Mouse (Mus musculus) liver, embryonic 16.5 days (tissue): ENCODE results near the gene Specc1. TPM values are rescaled to one million over a fixed set of nuclear protein-coding genes. Genes with fewer than 3 reads are reported as not detected.
A peak's percentile ranks its signal among the peaks of the same experiment; 100 is the strongest.

Experiments
- ATAC-seq: fragments of 200-750 bp; cut with Nextera tagmentation; 2 replicates; pipeline ENCODE4 v1.8.0; 2017; ENCODE audit warnings: low read depth, mild to moderate bottlenecking, moderate number of reproducible peaks, moderate library complexity
- H3K27ac ChIP-seq: fragments of 300-500 bp; sonication (generic); 2 replicates; pipeline ENCODE4 v1.5.1; 2014; ENCODE audit warnings: mild to moderate bottlenecking, low read length
- H3K27me3 ChIP-seq: fragments of 300-500 bp; sonication (generic); 2 replicates; pipeline ENCODE4 v1.6.1; 2014; ENCODE audit warnings: low read depth, low read length, mixed read lengths; ENCODE audit not compliant: control insufficient read depth, insufficient read depth
- H3K36me3 ChIP-seq: fragments of 300-500 bp; sonication (generic); 2 replicates; pipeline ENCODE4 v1.6.1; 2014; ENCODE audit warnings: mild to moderate bottlenecking; ENCODE audit not compliant: control insufficient read depth, insufficient read depth
- H3K4me1 ChIP-seq: fragments of 300-500 bp; sonication (generic); 2 replicates; pipeline ENCODE4 v1.6.1; 2014; ENCODE audit warnings: low read depth, low read length, mixed read lengths; ENCODE audit not compliant: control insufficient read depth
- H3K4me2 ChIP-seq: fragments of 300-500 bp; sonication (generic); 2 replicates; pipeline ENCODE4 v1.6.1; 2014; ENCODE audit warnings: low read depth, low read length, mixed read lengths
- H3K4me3 ChIP-seq: fragments of 300-500 bp; sonication (generic); 2 replicates; pipeline ENCODE4 v1.5.1; 2014; ENCODE audit warnings: low read depth, mild to moderate bottlenecking, low read length
- H3K9ac ChIP-seq: fragments of 300-500 bp; sonication (generic); 2 replicates; pipeline ENCODE4 v1.6.1; 2014; ENCODE audit warnings: low read depth, low read length
- H3K9me3 ChIP-seq: fragments of 300-500 bp; sonication (generic); replicated peaks from 2 replicates; pipeline ENCODE4 v1.6.1; 2016; ENCODE audit warnings: low read length; ENCODE audit not compliant: control insufficient read depth
- WGBS: fragments of 180-500 bp; shearing (Covaris S2); extraction: QIAGEN DNeasy Blood & Tissue Kit; methylation state at CpG from one replicate; pipeline ENCODE4 v1.1.7; 2014; ENCODE audit not compliant: insufficient replicate concordance; 5-methylcytosine and 5-hydroxymethylcytosine counted together
- polyA plus RNA-seq: library from polyadenylated mRNA; unstranded; fragments of >200 nt; fragmentation: Nextera tagmentation; extraction: Ambion mirVana; gene quantifications from 2 replicates; pipeline ENCODE4 v1.2.1, GENCODE M21; 2015

Specc1 gene
- polyA plus RNA-seq, 1 experiment from 2014 or later = 58.6 TPM

DNA sequence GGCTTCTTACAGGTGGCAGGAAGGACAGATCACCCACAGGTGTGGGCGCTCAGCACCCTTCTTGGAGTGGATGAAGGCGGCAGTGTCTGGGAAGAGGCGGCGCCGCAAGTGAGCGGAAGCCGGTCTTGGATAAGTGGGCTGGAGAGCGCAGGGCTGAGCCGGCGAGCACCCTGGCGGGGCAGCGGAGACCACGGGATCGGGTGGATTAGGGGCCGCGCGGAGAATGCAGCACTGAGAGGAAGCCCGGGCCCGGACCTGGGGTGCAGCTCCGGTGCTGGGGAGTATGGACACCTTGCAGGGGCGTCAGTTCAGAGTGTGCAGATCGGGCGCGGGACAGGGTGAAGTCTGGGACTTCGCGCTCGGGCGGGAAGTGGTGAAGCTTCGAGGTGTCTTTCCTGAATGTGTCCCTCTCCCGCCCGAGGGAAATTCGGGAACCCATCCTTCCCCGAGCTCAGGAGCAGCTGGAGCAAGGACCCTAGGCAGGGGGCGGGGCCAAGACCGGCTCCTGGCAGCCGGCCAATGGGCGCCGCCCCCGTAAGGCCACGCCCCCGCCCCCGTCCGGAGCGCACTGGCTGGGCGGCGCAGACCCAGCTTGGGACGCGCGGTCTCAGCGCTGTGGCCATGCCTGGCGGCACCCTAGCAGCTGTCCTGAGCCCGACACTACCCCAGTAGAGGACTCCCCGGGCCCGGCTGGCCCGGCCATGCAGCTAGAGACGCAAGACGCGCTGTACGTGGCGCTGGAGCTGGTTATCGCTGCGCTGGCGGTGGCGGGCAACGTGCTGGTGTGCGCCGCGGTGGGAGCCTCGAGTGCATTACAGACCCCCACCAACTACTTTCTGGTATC, 292.1 kb downstream of the Specc1 start, which contains the start of gene Adora2b:
Adora2b (plus strand) TSS at position 584 of the 844 bp plus-strand sequence.
- no peak within 1 kb of the TSS for H3K9ac ChIP-seq
- peak within 1 kb of the TSS; percentile 61 for H3K4me3 ChIP-seq
- peak within 1 kb of the TSS; percentile 91 for H3K4me2 ChIP-seq
- no peaks in the 10 kb centered on the region for H3K9me3 ChIP-seq
- peak; percentile 79 for ATAC-seq
- no peak within 1 kb of the TSS for H3K27ac ChIP-seq
- peaks cover 7% of the 10 kb centered on the region for H3K4me1 ChIP-seq
- H3K27me3 ChIP-seq = peaks cover 45% of the 10 kb centered on the region
- WGBS = under 1% methylated on average over 69 of the region's 69 CpGs
- H3K36me3 ChIP-seq = no peaks in the 10 kb centered on the region

DNA sequence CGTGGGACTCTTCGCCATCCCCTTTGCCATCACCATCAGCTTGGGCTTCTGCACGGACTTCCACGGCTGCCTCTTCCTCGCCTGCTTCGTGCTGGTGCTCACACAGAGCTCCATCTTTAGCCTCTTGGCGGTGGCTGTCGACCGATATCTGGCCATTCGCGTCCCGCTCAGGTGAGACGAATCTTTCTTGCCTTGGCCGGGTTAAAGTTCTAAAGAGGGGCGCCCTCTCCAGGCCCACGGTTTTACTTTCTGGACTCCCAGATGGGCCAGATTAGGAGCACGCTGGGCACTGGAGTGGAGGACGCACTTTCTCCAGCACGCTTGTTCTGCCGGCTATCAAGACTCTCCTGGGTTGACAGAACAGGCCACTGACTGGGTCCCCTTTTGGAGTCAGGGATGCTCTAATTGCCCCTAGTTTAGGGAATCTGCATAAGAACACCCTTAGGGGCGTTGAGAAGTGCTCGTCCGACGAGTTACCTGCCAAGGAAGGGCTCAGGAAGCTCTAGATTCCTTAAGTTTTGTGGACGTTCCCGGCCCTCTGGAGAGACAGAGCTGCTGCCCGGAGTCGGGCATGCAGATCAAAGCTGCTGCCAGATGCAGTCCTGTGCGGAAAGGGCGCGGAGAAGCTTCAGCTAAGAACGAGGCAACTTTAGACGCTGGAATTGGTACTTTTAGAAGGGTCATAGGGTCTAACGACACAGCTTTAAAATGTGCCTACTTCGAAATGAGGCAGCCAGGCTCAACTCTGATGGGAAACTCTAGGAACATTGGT, 292.9 kb downstream of the Specc1 start:
- H3K4me3 ChIP-seq = peak overlapping the region; percentile 61
- no peaks in the 10 kb centered on the region for H3K9me3 ChIP-seq
- 6% methylated on average over 35 of the region's 35 CpGs for WGBS
- peaks cover 45% of the 10 kb centered on the region for H3K27me3 ChIP-seq
- H3K36me3 ChIP-seq = no peaks in the 10 kb centered on the region
- H3K9ac ChIP-seq = no peak overlapping the region
- H3K27ac ChIP-seq = no peak overlapping the region
- ATAC-seq = no peak
- H3K4me2 ChIP-seq = peak overlapping the region; percentile 91
- H3K4me1 ChIP-seq = peaks cover 7% of the 10 kb centered on the region

DNA sequence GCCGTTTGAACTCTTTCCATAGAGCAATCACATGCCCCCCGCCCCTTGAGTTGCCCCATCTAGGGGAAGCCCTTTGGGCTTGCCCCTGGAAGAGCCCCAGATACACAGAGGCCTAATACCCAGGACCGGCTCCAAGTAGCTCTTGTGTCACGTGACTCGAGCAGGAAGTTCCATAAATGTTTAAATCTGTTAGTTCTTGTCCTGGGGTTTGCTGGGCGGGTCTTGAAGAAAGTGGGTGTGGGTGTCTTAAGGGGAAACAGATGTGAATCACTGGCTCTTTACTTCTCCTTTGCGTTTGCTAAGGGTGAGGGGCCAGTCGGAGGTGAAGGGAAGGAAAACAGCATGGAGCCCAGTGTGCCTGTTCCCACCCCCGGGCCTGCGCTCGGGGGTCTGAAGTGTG, 294.5 kb downstream of the Specc1 start:
- H3K4me2 ChIP-seq = no peak overlapping the region
- ATAC-seq = no peak
- H3K4me3 ChIP-seq = no peak overlapping the region
- no peak overlapping the region for H3K27ac ChIP-seq
- H3K9ac ChIP-seq = no peak overlapping the region
- peaks cover 45% of the 10 kb centered on the region for H3K27me3 ChIP-seq
- WGBS = 22% methylated on average over 11 of the region's 11 CpGs
- H3K9me3 ChIP-seq = no peaks in the 10 kb centered on the region
- peaks cover 7% of the 10 kb centered on the region for H3K4me1 ChIP-seq
- no peaks in the 10 kb centered on the region for H3K36me3 ChIP-seq

DNA sequence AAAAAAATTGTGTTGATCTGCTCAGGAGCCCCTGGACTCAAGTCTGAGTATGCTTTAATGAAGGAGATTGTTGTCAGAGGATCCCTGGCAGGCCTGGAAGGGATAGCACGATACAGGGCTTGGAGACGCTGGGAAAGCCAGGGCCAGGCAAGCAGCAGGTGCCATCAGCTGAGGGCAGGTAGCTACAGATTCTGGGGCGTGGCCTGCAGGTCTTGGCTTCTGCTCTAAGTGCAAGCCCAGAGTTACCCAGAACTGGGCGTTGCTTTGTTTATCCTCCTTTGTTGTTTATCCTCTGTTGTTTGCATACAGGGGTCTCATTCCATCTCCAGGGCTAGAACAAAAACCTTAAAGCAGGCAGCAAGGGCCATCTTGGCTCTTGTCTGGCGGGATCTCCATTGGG, 296.8 kb downstream of the Specc1 start:
- Histone ChIP-seq H3K36me3 (no peaks in the 10 kb centered on the region), H3K27ac (no peak overlapping the region), H3K27me3 (peaks cover 34% of the 10 kb centered on the region), H3K4me3 (no peak overlapping the region), H3K9ac (no peak overlapping the region), H3K4me2 (no peak overlapping the region), H3K9me3 (no peaks in the 10 kb centered on the region), H3K4me1 (peaks cover 4% of the 10 kb centered on the region)
- no peak for ATAC-seq
- WGBS = 62% methylated on average over 5 of the region's 5 CpGs

DNA sequence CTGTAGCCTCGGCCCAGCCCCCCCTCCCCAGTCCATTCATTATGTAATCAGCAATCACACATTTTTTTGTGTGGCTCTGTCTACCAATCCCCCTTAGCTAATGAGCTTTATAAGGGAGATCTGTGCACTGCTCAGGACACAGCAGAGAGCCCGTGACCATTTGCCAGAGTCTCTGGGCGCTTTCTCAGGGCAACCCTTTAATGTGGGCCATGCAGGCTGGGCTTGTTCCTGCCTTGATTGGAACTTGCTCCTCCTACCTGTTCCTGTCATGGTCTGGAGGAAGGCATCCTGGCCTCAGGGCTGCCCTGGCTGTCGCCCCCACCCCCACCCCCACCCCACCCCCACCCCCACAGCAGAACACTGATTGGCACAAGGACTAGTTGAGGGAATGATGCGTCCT, 302.7 kb downstream of the Specc1 start:
- no peak for ATAC-seq
- no peak overlapping the region for H3K4me3 ChIP-seq
- no peaks in the 10 kb centered on the region for H3K27me3 ChIP-seq
- no peaks in the 10 kb centered on the region for H3K36me3 ChIP-seq
- no peak overlapping the region for H3K4me2 ChIP-seq
- no peak overlapping the region for H3K27ac ChIP-seq
- no peaks in the 10 kb centered on the region for H3K4me1 ChIP-seq
- no peak overlapping the region for H3K9ac ChIP-seq
- H3K9me3 ChIP-seq = no peaks in the 10 kb centered on the region
- 38% methylated on average over 5 of the region's 5 CpGs for WGBS

DNA sequence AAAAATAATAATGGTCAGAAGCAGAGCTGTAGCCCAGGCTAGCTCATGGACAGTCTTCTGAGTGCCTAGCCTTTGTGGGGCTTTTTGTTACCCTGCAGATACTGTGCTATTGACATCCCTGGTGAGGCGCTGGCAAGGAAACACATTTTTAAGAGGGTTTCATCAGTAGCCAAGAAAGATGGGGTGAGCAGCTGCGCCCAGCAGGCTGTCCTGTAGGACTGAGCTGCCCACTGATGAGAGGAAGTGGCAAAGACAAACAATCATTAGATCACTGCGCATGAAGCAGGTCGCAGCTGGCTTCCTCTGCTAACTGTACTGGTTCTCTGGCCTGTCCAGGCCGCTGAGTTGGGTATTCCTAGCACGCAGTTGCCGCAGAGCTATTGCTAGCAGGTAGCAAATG, 307.0 kb downstream of the Specc1 start:
- Histone ChIP-seq H3K9ac (no peak overlapping the region), H3K4me2 (no peak overlapping the region), H3K36me3 (no peaks in the 10 kb centered on the region), H3K27ac (no peak overlapping the region), H3K27me3 (no peaks in the 10 kb centered on the region), H3K4me1 (no peaks in the 10 kb centered on the region), H3K4me3 (no peak overlapping the region), H3K9me3 (no peaks in the 10 kb centered on the region)
- WGBS = 67% methylated on average over 7 of the region's 7 CpGs
- no peak for ATAC-seq

DNA sequence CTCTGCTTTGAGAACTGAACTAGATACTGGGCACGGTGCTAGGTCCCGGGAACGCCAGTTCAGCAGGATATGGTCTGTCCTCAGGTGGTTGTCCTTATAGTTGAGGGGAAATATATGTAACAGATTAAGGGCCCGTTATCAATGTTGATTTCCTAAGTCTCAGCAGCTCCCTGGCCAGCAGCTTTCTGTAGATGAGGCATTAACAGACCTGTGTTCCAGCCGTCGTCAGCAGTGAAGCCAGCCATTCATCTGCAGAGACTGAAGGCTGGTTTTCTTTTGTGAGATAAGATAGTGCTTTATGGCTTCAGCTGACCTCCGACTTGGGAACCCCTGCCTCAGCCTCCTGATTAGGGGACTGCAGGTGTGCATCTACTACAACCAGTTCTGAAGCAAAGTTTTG, 307.5 kb downstream of the Specc1 start:
- Histone ChIP-seq H3K36me3 (no peaks in the 10 kb centered on the region), H3K4me3 (no peak overlapping the region), H3K4me1 (no peaks in the 10 kb centered on the region), H3K27me3 (no peaks in the 10 kb centered on the region), H3K9ac (no peak overlapping the region), H3K9me3 (no peaks in the 10 kb centered on the region), H3K4me2 (no peak overlapping the region), H3K27ac (no peak overlapping the region)
- ATAC-seq = no peak
- WGBS = 46% methylated on average over 7 of the region's 7 CpGs

DNA sequence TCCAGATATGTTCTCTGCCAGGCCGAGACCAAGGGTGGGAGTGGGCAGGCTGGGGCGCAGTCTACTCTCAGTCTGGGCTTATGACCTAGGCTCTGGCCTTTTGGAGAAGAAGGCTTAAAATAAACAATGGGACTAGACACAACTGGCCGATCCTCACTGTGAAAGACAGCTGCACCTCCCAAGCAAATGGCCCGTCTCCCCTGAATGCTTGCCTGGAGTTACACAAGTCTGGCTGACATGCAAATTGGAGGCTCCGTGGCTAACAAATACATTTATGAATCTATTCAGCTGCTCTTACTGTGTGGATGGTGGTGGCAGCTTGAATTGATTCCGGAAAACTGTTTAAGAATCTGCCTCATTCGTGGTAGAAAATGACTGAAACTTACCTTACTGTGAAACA, 309.1 kb downstream of the Specc1 start:
- ATAC-seq = no peak
- WGBS = 71% methylated on average over 7 of the region's 7 CpGs
- no peak overlapping the region for H3K9ac ChIP-seq

More for the DNA sequence above, 309.1 kb downstream of the Specc1 start:
- H3K36me3 ChIP-seq = no peaks in the 10 kb centered on the region
- H3K9me3 ChIP-seq = no peaks in the 10 kb centered on the region
- no peak overlapping the region for H3K4me3 ChIP-seq
- H3K27me3 ChIP-seq = no peaks in the 10 kb centered on the region
- H3K27ac ChIP-seq = no peak overlapping the region
- H3K4me2 ChIP-seq = no peak overlapping the region
- H3K4me1 ChIP-seq = no peaks in the 10 kb centered on the region
